Mouse (Mus musculus): ENCODE data around the gene Avpi1. TPM values are rescaled to one million over a fixed set of nuclear protein-coding genes. Genes with fewer than 3 reads are reported as not detected.
"Not testable (repeated sequence)": the region's sequence is repeated elsewhere in the genome, so short reads cannot be mapped to it uniquely, and the experiment has no call there.

The Avpi1 gene
- total and polyA plus RNA-seq, 3 experiments = 49.5 to 53.3 TPM; not detected in 1

- Histone ChIP-seq H3K4me3 (ENCODE audit: control insufficient read depth in 1 of 2, insufficient read depth in 1 of 2, low read depth in 2 of 2, low read length in 2 of 2) (no peak overlapping the region), H3K27me3 (ENCODE audit: control insufficient read depth in 1 of 2, insufficient read depth in 2 of 2, low read length in 2 of 2) (peaks cover 0 to 3% of the 10 kb centered on the region in 2 experiments; a peak in 2 of 4 replicates), H3K79me2 (ENCODE audit: control insufficient read depth, insufficient read depth, low read length, poor library complexity) (peaks cover 4% of the 10 kb centered on the region; the same call in 1 of the 2 replicates), H3K27ac (ENCODE audit: control insufficient read depth, low read depth, low read length) (no peak overlapping the region), H3K36me3 (ENCODE audit: control insufficient read depth in 1 of 2, insufficient read depth in 2 of 2, low read length in 2 of 2) (peaks cover 0 to 9% of the 10 kb centered on the region in 2 experiments; a peak in 2 of 4 replicates), H3K9ac (ENCODE audit: control insufficient read depth, low read depth, low read length, poor library complexity, severe bottlenecking) (no peak overlapping the region), H3K4me1 (ENCODE audit: control insufficient read depth in 1 of 2, insufficient read depth in 2 of 2, low read length in 2 of 2) (peaks cover 2 to 4% of the 10 kb centered on the region in 2 experiments; a peak in 2 of 4 replicates), H3K9me3 (replicated peaks; ENCODE audit: insufficient read depth, low read length) (no peaks in the 10 kb centered on the region)
- TF ChIP-seq GATA1 (IDR thresholded peaks at IDR 0.05; ENCODE audit: low read depth, low read length) = no peak
- TF ChIP-seq MAZ (IDR thresholded peaks at IDR 0.05; ENCODE audit: low read depth, low read length) = no peak
- no peak for TF ChIP-seq POLR2AphosphoS5 (IDR thresholded peaks at IDR 0.05; ENCODE audit: borderline replicate concordance, low read depth, low read length)
- TF ChIP-seq ZC3H11A (IDR thresholded peaks at IDR 0.05; ENCODE audit: low read depth, low read length) = no peak
- TF ChIP-seq ZNF384 (IDR thresholded peaks at IDR 0.05; ENCODE audit: low read depth, low read length) = no peak
- no peak for TF ChIP-seq POLR2AphosphoS2 (IDR thresholded peaks at IDR 0.05; ENCODE audit: low read length)
- TF ChIP-seq POLR2A (IDR thresholded peaks at IDR 0.05; ENCODE audit: control insufficient read depth in 1 of 2, insufficient read depth in 1 of 2, low read depth in 1 of 2, low read length in 2 of 2, poor library complexity in 1 of 2) = no peak
- no peak for TF ChIP-seq E2F4 (IDR thresholded peaks at IDR 0.05; ENCODE audit: borderline replicate concordance, low read depth, low read length)
- TF ChIP-seq NELFE (IDR thresholded peaks at IDR 0.05; ENCODE audit: low read depth, low read length) = no peak
- no peak for TF ChIP-seq ELF1 (IDR thresholded peaks at IDR 0.05; ENCODE audit: low read depth, low read length)
- TF ChIP-seq MYB (IDR thresholded peaks at IDR 0.05; ENCODE audit: low read depth, low read length) = no peak
- no peak for TF ChIP-seq MXI1 (IDR thresholded peaks at IDR 0.05; ENCODE audit: low read depth, low read length)
- no peak for TF ChIP-seq TAL1 (IDR thresholded peaks at IDR 0.05; ENCODE audit: low read length)
- no peak for TF ChIP-seq RCOR1 (IDR thresholded peaks at IDR 0.05; ENCODE audit: low read depth, low read length)
- TF ChIP-seq TBP (IDR thresholded peaks at IDR 0.05; ENCODE audit: low read depth, low read length) = no peak
- TF ChIP-seq SIN3A (IDR thresholded peaks at IDR 0.05; ENCODE audit: low read length) = no peak
- DNase-seq (ENCODE audit: low read depth, low spot score) = no peak
Measured at GRCm38 (mm10) chr19:42085690-42086089, 43.2 kb downstream of the Avpi1 start.

GRCm38 (mm10) chr19:42081613-42082012 lies 47.2 kb downstream of the Avpi1 start:
- H3K27ac ChIP-seq (ENCODE audit: control insufficient read depth, low read depth, low read length); H3K36me3 ChIP-seq (ENCODE audit: control insufficient read depth in 1 of 2, insufficient read depth in 2 of 2, low read length in 2 of 2); H3K4me3 ChIP-seq (ENCODE audit: control insufficient read depth in 1 of 2, insufficient read depth in 1 of 2, low read depth in 2 of 2, low read length in 2 of 2); H3K9me3 ChIP-seq (replicated peaks; ENCODE audit: insufficient read depth, low read length); H3K79me2 ChIP-seq (ENCODE audit: control insufficient read depth, insufficient read depth, low read length, poor library complexity); H3K27me3 ChIP-seq (ENCODE audit: control insufficient read depth in 1 of 2, insufficient read depth in 2 of 2, low read length in 2 of 2); H3K9ac ChIP-seq (ENCODE audit: control insufficient read depth, low read depth, low read length, poor library complexity, severe bottlenecking): not testable (repeated sequence)
- TF ChIP-seq ZNF384 (IDR thresholded peaks at IDR 0.05; ENCODE audit: low read depth, low read length) = peak; percentile 84
- 0 out of 2 replicates have a peak, but pooled peaks have one; percentile 36 for TF ChIP-seq MAFK (IDR thresholded peaks at IDR 0.05; ENCODE audit: borderline replicate concordance, low read depth, low read length)
- TF ChIP-seq TBP (IDR thresholded peaks at IDR 0.05; ENCODE audit: low read depth, low read length) = peak; percentile 89
- peaks cover 4 to 15% of the 10 kb centered on the region in 2 experiments; a peak in 3 of 4 replicates for H3K4me1 ChIP-seq (ENCODE audit: control insufficient read depth in 1 of 2, insufficient read depth in 2 of 2, low read length in 2 of 2)
- peak; percentile 28 for DNase-seq (ENCODE audit: low read depth, low spot score)
